Mouse (Mus musculus) lung, postnatal 36 days (tissue): ENCODE data around the gene Zbtb20.
"Not testable (repeated sequence)": the region's sequence is repeated elsewhere in the genome, so short reads cannot be mapped to it uniquely, and the experiment has no call there.

Experiments
- DNase-seq: peaks from one replicate; pipeline ENCODE4 v3.0.0; 2022; ENCODE audit warnings: mixed read lengths

The Zbtb20 gene

DNA sequence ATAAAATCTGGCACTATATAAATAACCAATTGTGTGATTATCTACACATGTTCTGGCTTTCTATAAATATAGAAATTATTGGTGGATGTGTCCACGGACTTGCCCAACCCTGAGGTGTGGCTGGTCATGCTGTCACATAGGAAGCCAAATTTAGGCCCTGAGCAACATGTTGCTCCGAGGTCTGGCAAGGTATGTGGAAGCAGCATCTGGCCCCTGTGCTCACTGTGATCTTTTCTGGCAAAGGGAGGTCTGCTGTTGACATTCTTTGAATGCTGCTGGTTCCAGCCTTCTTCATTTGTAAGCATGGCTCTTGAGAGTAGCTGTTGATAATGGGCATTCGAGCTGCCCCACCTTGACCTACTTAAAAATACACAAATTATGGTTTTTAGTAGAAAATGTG, 35.0 kb downstream of the Zbtb20 start:
- peak; percentile 50 for DNase-seq

DNA sequence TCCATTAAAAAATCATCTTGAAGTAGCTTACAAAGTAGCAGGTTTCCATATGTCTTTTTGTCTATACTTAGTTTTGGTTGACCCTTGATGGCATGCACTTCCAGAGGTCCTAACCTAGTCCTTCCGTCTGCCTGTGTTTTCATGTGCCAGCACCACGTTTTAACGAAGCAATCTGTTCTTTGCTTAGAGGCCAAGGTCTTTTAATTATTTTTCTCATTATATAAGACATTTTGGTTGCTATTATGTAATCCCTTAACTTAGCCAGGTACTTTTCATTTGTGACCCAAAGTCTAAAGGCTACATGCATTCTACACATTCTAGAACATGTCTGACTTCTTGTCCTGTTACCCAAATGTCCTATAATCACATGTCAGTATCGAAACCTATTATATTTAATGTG, 35.6 kb downstream of the Zbtb20 start:
- peak; percentile 10 for DNase-seq

DNA sequence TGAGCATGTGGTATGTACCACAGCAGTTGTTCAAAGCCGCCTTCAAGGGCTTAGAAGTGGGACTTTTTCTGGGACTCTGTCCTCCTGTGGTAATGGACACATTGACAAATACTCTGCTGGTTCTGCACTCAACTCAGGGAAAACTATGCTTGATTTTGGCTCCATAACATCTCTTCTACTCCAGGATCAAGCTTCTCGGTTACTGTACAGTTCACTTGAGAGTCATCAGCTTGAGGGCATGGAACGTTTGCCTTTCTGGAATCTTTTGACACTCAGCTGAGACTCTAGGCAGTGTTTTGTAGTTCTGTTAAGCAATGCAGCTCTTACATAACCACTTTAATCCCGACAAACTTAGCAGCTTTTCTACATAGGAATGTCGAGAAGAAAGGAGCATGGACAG, 36.1 kb downstream of the Zbtb20 start:
- peak; percentile 76 for DNase-seq

DNA sequence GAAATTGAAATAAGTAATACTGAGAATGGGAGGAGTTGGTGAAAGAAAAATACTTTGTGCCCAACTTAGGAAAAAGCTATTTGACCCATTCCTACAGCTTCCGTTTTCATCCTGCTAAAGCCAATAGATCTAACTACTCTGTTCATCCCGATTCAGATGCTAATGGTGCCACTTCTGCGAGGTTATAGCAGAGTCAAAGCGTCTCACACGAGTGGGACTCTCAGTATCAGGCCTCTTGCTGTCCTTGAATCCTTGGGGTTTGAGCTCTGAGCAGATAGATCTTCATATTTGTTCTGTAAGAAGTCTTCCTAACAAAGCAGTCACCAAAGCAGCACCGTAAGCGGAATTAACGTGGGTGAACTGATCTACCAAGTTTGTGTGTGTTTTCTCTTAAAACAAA, 37.6 kb downstream of the Zbtb20 start:
- no peak for DNase-seq

DNA sequence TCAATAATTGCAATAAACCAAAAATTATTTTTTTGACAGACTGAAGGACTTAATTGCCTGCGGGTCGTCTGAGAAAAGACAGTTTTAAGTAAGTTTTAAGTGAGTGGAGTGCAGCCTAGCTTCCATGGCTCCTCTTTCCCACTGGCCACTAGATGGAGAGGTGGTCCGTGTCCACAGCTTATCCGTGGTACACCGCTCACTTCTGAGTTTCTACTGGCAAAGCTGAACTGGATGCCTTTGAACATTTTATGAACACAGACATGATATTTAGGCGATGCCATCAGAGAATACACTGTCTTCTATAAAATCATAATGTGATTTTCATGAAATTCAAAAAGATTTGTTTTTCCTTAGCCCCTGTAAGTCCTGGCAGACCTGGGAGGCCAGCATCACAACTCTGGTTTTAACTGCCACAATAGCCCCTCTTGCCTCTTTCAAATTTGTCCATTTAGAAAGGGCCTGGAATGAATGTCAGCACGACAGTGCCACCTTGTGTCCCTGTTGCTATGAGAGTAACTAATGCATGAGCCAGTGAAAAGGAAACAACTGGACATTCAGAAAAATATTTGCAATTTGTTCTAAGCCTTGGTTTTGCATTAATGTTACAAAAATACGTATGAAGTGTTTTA, 38.9 kb downstream of the Zbtb20 start:
- DNase-seq, result peak; percentile 88

- DNase-seq, result no peak
Measured at GRCm38 (mm10) chr16:42919992-42920760, 44.5 kb downstream of the Zbtb20 start.

DNA sequence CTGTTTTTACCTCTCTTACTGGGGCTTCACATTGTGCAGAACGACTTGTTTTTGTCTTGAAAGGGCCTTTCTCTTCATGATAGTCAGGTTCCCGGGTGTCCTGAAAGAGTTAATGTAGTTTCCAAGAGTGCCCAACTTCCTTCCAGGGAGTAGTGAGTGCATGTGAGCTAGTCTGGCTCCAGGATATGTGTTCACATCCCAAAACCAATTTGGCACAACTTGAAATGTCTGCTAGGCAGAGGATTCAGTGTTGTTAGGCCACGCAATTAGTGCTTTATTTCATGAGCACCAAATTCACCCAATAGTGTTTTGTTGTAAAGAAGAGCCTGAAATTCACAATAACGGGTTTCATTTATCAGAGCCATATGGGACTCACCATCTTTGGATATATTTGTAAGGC, 45.8 kb downstream of the Zbtb20 start:
- no peak for DNase-seq

- DNase-seq, result no peak
Measured at GRCm38 (mm10) chr16:42938211-42938610, 62.5 kb downstream of the Zbtb20 start.

GRCm38 (mm10) chr16:42947016-42947415, 71.3 kb downstream of the Zbtb20 start:
- no peak for DNase-seq

DNA sequence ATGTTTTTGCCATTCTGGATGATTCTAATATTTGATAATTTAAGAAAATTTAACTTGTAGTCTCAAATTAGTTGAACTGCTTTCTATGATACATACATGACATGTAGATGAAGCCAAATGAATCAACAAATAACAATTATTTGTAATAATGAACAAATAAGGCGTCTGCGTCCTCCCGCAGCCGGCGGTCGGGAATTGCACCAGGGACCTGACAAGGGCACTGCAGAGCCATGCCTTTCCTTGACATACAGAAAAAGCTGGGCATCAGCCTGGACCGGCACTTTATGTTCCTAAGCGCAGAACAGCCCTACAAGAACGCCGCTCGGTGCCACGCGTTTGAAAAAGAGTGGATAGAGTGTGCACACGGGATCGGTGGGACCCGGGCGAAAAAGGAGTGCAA, 79.7 kb downstream of the Zbtb20 start:
- not testable (repeated sequence) for DNase-seq

DNA sequence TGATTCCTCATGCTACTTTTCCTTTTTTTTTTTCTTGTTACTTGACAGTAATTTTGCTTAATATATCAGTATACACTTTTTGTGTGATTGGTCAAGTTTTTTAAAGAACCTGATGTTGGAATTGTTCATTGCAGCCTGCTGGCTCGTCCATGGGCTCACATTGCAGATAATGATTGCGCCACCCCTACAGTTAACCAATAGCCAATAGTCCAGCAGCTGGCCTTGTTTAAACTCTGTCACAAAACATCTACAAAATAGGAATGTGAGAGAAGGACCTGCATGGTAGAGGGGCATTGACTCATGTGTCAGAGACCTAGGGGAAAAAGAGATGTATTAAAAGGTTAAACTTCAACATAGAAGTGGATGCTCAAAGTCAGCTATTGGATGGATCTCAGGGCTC, 97.2 kb downstream of the Zbtb20 start:
- no peak for DNase-seq

- DNase-seq, result no peak
Measured at GRCm38 (mm10) chr16:42998896-42999295, 123.2 kb downstream of the Zbtb20 start.

- DNase-seq, result no peak
Measured at GRCm38 (mm10) chr16:43026351-43026750, 150.7 kb downstream of the Zbtb20 start.

DNA sequence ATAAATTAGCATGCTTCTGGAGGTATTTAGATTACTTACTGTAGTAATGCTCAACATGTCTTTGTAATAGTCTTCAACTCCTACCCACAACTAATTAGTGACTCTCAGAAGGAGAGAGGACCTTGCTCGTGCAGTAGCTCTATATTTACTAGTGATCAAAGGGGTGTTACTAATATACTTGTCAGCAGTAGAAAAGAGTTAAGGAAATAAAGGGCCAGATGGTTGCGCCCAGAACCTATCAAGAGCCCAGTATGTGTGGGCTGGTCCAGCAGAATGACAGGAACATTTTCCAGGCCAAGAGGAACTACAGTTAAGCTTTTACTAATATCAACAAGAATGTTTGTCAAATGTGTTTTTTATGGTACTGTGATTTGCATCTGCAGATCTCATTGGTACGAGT, 153.6 kb downstream of the Zbtb20 start:
- DNase-seq, result no peak

- DNase-seq, result no peak
Measured at GRCm38 (mm10) chr16:43035709-43036108, 160.0 kb downstream of the Zbtb20 start.

- DNase-seq, result no peak
Measured at GRCm38 (mm10) chr16:43036510-43036909, 160.8 kb downstream of the Zbtb20 start.

DNA sequence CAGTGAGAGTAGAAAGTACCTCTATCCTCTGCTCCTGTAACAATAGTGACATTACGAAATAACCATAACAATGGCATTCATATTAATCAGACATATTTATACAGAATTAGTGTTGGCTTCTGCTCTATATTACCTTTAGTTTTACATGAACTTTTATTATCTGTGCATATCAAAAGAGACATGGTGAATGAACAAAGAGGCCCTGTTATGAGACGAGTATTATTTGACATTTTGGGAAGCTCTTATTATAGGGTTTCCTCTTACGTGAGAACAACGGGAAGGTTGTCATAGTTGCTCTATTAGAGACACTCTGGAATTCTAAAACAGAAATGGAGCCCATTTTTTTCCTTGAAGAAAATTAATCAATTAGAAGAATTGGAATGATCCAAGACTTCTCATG, 161.6 kb downstream of the Zbtb20 start:
- no peak for DNase-seq

- no peak for DNase-seq
Measured at GRCm38 (mm10) chr16:43045611-43046010, 169.9 kb downstream of the Zbtb20 start.

DNA sequence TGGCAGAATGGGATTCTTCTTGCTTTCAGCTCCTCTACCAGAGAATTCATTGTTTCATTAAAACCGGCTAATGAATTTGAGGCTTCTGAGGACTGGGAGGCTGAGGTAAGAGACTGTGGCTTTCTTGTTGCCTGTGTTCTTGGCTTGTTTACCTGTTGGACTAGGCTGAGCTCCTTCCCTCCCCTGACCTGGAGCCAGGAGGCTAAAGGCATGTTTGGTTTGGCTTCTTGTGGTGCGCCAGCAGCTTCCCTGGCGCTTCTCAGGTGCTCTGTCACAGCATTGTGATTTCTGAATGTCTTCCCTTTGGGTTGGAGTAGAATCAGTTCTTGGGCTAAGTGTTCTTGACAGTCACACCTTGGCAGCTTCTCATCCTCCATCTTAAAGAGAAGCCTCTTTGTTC, 171.0 kb downstream of the Zbtb20 start:
- no peak for DNase-seq

DNA sequence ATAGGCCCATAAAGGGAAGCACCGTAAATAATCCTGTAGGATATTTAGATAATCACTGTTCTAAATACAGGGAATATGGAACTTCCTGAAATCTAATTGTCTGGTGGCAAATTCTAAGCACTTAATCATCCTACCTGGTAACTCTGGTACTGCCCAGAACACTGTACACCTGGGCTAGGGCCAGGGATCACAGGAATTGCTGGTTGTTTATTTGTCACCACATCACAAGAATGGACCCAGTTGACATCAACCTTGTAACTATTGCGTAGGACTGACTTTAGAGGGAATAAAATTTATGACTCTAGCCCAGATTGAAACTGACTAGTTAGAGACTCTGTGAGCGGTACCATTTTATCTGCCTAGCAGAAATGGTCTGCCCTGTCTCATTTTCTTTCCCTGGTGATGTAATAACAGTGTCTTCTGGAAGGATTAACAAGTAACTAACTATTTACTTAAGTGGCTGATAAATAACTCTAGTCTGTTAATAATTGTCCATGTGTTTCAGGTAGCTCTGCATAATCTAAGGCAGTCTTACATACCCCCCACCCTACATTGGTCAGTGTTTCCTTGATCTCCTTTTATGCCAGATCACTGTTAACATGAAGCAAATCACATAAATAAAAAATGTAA, 194.1 kb downstream of the Zbtb20 start:
- no peak for DNase-seq

DNA sequence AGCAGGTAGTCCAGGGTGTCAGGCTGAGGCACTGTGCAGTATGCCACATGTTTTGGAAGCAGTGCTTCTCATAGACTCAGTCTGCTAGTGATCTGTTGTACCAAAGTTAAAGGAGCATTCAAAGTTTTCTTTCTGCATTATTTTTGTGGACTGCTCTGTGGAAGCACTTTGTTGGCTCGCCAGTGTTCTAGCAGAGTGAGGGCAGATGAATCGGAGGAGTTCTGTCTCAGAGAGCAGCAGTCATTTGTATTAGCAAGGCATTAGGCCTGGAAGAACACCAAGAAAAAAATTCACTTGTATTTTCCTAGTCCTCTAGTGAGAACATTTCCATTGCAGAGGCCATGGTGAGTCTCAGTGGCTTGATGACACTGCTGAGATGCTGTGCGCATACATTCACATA, 196.2 kb downstream of the Zbtb20 start:
- no peak for DNase-seq

- no peak for DNase-seq
Measured at GRCm38 (mm10) chr16:43072818-43073594, 197.3 kb downstream of the Zbtb20 start.

DNA sequence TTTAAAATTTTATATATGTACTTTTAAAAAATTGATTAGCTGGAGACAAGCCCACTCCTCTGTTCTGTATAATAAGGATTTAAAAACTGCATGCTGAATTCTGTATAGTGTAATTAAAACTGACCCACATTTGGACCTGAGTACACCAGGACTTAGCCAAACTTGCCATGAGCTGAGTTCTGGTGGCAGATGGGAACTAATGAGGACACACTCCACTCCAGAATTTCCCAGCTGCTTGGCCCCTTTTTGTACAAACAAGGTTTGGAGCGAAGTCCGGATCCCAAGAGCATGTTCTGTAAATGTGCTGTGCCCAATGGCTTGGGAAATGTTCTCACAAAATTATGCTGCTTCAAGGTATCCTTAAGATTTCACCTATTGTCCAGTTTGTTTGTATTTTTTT, 204.7 kb downstream of the Zbtb20 start:
- no peak for DNase-seq
